Mouse (Mus musculus): ENCODE results near the gene Fstl3.

The Fstl3 gene

DNA sequence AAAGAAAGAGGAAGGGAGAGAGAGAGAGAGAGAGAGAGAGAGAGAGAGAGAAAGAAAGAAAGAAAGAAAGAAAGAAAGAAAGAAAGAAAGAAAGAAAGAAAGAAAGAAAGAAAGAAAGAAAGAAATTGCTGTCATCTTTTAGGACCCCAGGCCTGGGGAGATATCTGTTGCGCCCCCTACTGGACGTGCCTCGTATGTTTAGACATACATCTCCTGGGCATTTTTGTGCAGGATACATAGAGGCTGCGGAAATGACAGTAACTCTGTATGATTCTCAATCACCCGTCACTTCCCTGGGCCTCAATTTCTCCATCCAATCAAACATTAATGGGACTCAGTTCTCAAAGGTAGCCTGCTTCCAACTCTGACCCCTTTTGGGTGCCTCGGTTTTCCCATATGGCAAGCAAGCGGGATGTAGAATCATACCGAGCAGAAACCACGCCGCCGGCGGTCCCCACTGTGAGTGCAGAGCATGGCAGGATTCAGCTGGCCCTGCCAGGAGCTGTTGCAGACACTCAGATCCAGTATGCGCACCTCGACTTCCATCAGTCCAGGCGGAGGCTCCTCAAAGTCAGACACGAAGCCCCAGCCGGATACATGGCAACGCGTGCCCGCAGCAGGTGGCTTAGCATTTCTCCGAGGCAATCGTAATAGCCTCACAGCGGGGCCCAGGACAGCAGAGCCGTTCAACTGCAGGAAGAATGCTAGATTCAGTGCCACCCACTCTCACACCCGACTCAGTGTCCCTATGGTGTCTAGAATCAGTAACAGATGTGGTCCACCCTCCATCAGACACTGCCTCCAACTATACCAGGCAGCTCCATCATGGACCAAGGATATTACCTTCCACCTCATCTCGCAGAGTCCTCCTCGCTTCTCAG, 7.1 kb downstream of the Fstl3 start:
- DNase-seq (ENCODE audit: low read depth, low spot score): no peak

DNA sequence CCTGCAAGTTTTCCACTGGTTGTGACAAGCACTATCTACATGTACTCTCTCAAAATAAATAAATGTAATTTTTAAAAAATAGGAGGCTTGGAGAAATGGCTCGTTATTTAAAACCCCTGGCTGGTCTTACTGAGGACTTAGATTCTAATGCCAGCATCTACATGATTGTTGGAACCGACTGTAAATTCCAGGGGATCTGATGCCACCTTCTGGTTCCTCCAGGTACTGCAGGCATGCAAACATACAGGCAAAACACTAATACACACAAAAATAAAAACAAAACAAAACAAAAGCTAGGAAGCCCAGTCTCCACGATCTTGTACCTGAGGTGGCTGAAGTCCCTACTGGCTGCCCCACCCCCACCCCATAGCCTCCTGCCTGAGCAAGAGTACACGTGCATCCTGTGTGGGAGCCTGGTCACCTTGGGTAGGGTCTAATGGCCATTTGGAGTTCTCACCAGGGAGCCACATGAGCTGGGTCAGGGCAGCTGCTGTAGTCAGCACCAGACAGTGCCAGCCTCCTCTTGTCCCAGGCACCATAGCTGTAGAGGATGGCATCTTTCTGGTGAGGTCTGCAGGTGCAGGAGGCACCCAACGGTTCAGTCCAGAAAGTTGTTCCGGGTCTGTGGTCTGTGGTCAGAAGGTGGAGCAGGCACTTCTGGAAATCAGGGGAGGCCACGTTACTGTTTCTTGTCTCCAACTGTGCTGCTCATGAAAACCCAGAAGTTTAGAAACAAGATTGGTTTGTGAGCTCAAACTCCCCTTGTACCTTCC, 11.5 kb downstream of the Fstl3 start:
- DNase-seq (ENCODE audit: low read depth, low spot score): no peak

GRCm38 (mm10) chr10:79789581-79789980, 12.5 kb downstream of the Fstl3 start:
- no peak for DNase-seq (ENCODE audit: low read depth, low spot score)

DNA sequence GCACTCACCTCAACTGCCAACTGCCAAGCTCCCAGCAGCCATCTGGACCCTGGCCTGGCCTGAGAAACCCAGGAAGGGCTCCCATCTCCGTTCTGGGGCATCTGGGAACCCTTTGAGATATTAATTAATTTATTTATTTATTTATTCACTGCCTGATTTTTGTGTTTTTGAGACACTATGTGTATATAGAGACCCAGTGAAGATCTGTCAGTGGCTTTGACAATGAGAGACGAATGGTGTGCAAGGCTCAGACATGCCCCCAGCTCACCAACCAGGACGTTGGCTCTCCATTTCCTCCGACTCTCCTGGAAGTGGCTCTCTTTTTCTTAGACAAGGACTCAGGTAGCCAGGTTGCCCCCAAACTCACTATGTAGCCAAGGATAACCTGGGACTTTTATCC, 13.8 kb downstream of the Fstl3 start, which contains the start of gene Prss57:
TSS of gene Prss57 (minus strand) at position 101 of the 400 bp plus-strand sequence.
- DNase-seq (ENCODE audit: low read depth, low spot score): no peak

DNA sequence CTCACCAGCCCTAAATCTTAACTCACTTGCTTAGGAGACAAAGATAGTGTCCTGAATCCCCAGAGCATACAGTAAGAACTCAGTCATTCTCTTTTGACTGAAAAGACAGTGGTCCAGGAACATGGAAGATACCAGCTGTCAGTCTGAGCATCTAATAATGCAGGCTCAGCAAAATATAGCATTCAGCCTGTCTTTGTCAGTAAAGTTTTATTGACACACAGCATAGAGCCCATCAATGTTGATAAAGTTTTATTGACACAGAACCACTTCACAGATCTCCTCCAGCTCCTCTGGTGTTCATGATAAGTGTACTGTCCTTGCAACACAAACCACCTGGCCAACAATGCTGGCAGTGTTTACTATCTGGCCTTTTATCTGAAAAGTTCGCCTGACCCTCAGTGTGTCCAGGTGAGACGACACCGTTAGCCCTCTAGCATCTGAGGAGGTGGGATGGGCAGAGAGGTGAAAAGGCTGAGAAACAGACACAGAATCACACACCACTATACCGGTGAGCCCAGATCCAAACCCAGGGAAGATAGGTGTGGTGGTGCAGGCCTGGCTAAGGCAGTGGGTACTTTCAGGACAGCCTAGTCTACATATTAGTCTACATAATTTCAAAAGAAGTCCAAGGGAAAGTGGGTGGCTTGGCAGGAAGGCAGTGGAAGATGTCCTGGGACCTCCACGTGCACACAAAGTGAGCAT, 15.4 kb downstream of the Fstl3 start:
- DNase-seq (ENCODE audit: low read depth, low spot score): no peak

DNA sequence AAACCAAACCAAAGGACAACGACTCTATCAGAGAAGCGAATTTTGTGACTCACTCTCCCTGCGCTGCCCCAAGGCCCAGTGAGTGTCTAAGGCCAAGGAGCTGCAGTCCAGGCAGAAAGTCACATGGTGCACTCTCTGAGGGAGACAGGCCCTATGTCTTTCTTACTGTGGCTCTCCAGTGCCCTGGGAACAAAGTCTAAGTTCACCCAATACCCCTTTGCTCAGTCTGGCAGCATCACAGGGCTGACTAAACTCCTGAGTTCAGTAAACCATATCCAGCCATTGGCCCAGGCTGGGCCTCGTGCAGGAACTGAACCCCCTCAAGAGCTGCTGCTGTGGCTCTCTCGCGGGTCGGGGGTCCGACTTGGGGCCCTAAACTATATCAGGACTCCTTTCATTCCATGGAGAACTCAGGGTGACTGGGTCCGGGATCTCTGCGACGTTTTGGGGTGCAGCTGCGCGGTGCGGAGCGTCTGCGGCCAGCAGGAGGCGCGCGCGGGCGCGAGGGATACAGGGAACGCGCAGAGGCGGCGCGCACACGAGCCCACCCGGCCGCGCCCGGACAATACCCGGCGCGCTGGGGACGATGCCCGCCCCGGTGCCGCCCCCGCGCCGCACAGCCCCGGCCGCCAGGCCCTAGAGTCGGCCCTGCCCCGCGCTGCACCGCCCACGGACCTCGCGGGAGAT, 16.1 kb downstream of the Fstl3 start, which contains the start of gene Palm:
TSS of gene Palm (plus strand) at position 522 of the 687 bp plus-strand sequence.
- DNase-seq (ENCODE audit: low read depth, low spot score): no peak

DNA sequence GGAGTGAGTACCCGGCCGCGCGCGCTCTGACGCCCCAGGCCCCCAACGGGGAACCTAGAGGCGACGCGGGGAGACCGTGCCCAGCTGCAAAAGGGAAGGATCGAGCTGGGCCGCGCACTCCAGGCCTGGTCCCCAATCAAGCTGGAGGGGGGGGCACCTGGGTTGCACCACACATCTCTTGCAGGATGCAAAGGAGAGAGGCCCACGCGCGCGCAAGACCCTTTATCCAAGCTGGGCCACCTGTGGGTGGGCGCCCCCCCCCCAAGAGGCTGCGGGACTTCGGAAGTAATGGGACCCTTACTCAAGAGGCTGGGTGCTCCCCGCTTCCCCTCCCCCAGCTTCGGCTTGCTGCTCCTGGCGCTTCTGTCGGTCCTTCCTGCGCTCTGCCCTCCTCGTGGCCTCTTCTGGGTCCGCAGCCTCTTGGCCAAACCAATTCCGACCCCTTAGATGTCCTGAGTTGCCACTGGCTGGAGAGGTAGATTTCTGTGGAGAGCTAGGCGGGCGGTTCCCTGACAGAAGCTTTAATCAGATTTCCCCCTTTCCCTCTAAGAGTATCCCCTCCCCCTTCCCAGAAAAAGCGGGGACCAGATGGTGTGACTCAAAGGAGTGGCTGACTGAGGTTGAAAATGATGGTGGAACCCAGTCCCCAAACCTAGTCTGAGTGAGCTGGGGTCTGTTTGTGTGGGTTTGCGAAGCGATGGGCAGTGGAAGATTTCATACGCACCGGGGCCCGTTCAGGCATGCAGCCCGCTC, 16.8 kb downstream of the Fstl3 start:
- DNase-seq (ENCODE audit: low read depth, low spot score): no peak

DNA sequence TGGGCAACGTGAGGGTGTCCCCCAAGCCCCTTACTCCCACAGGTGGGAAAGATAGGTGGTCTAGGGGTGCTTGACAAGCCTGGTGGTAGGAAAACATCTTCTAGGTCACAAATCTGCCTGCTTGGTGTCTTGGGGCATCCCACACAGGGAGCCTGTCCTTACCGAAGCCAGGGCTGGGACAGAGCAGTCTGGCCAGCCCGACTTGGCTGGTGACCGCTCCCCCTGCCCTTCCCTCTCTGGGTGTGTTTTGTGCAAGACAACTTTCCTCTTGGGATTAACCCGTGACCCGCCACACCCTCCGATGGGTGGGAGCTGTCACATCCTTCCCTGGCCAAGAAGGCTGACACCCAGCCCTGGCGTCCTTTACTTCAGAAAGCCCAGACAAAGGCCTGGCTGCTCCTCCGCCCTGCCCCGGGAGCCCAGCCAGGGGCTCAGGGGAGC, 17.4 kb downstream of the Fstl3 start:
- DNase-seq (ENCODE audit: low read depth, low spot score): no peak

- no peak for DNase-seq (ENCODE audit: low read depth, low spot score)
These were observed 18.8 kb downstream of the Fstl3 start for GRCm38 (mm10) chr10:79795905-79796304.

DNA sequence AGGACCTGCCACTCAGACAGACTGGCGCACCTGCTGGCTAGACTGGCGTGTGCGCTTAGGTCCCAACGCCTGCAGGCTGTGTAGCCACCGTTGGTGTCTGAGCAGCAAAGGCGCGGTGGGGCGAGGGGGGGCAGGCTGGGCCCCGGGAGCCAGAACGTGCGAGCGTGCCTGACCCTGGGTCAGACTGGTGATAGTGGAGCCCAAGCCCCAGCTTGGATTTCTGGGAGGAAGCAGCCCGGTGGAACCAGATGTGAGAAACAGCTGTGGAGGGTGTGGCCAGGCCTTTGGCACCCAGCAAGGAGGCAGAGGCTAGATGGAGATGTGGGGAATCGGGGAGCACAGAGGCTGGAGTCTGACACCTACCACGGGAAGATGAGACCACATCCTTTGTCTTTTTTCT, 20.3 kb downstream of the Fstl3 start:
- DNase-seq (ENCODE audit: low read depth, low spot score): no peak

- no peak for DNase-seq (ENCODE audit: low read depth, low spot score)
These were observed 21.3 kb downstream of the Fstl3 start for GRCm38 (mm10) chr10:79798289-79798928.

- no peak for DNase-seq (ENCODE audit: low read depth, low spot score)
These were observed 23.4 kb downstream of the Fstl3 start for GRCm38 (mm10) chr10:79800508-79800907.

DNA sequence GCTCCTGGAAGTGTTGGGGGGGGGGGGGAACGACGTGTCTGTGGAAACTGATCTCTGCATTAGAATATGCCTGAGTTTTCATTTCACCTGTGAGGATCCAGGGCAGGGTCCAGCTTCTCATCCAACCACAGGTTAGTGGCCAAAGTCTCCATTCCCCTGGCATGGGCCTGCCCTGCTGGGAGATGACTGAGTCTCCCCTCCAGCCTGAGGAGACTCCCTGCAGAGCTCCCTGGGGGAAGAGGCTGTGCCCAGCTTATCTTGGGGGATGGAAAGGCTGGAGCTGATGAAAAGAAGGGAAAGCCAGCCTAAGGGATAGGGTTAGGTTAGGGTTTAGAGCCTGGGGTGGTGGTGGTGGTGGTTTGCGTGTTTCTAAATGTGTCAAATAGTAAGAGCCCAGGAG, 24.8 kb downstream of the Fstl3 start:
- no peak for DNase-seq (ENCODE audit: low read depth, low spot score)

- no peak for DNase-seq (ENCODE audit: low read depth, low spot score)
These were observed 25.4 kb downstream of the Fstl3 start for GRCm38 (mm10) chr10:79802331-79802971.

DNA sequence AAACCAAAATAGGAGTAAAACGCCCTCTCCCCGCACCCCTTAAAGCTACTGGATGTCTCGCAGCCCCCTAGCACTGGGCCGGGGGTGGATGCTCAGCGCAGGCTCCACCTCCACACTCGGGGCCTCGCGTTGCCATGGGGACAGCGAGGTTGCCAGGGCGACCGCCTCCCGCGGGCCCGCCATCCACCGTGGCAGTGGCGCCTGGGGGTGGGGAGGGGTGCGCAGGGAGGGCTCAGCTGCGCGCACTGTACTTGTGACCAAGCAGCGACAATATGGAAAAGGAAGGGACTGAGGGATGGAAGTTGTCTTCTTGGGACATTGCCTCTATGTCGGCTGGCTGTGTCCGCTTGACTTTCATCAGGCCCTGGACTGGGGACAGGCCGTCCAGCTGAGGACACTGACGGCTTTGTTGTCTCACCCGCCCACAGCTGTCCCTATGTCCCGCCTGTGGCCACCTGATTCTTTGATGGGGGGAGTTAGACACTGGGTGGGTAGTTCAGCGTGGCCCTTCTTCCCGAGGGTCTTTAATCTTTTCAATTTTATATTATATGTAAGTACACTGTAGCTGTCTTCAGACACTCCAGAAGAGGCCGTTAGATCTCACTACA, 26.7 kb downstream of the Fstl3 start:
- no peak for DNase-seq (ENCODE audit: low read depth, low spot score)

DNA sequence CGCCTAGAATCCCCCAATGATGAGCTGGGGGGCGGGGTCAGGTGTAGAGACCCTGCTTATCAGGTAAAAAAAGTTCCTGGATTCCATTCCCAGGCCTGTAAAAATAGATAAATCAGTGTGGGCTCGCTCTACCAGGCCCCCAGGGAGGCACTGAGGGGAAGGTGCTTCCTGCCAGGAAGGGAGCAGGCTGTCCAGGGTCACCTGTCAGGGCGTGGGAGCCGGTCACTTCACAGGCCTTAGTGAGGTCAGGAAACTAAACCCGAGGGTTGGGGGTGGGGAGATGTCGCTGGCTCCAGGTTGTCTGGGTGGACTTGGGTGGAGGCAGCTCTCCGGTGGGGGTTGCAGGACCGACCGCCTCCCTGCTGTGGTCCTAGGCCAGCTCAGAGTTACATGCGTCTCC, 28.6 kb downstream of the Fstl3 start:
- DNase-seq (ENCODE audit: low read depth, low spot score): no peak

DNA sequence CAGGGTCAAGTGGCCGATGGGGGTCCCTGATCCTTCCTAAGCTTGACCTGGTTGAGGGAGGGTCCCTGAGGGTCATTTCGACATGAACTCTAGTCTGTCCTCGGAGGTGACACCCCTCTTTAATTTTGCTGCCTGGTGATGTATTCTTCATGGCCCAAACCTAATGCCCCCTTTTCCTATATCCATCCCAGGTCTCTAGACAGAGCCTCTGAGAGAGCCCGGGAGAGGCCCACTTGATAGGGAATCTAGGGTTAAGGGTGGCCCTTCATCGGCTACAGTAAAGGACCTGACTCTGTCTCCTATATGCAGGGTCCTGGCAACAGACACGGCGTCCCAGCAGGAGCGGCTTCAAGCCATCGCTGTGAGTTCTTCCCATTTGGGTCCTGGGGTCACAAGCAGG, 29.3 kb downstream of the Fstl3 start:
- DNase-seq (ENCODE audit: low read depth, low spot score): no peak

- no peak for DNase-seq (ENCODE audit: low read depth, low spot score)
These were observed 29.9 kb downstream of the Fstl3 start for GRCm38 (mm10) chr10:79806972-79807371.

- DNase-seq (ENCODE audit: low read depth, low spot score): no peak
These were observed 30.8 kb downstream of the Fstl3 start for GRCm38 (mm10) chr10:79807826-79808225.
